Mouse (Mus musculus) adrenal gland, postnatal 14 days (tissue): ENCODE measurements around the gene Chp2. TPM values are rescaled to one million over a fixed set of nuclear protein-coding genes. Genes with fewer than 3 reads are reported as not detected.
"Not testable (repeated sequence)": the region's sequence is repeated elsewhere in the genome, so short reads cannot be mapped to it uniquely, and the experiment has no call there.

Source experiments
- DNase-seq: peaks from one replicate; pipeline ENCODE4 v3.0.0; 2021; ENCODE audit warnings: mixed read lengths
- total RNA-seq: library from RNA; stranded (reverse); gene quantifications from 2 replicates; pipeline ENCODE4 v1.2.3, GENCODE M21; 2021

Gene Chp2
- total RNA-seq, 1 experiment from 2014 or later: 2.4 TPM

GRCm38 (mm10) chr7:122242744-122243143 lies 23.4 kb downstream of the Chp2 start:
- not testable (repeated sequence) for DNase-seq

GRCm38 (mm10) chr7:122244166-122244565 lies 24.9 kb downstream of the Chp2 start:
- no peak for DNase-seq

GRCm38 (mm10) chr7:122244584-122244983 lies 25.3 kb downstream of the Chp2 start:
- DNase-seq: no peak

DNA sequence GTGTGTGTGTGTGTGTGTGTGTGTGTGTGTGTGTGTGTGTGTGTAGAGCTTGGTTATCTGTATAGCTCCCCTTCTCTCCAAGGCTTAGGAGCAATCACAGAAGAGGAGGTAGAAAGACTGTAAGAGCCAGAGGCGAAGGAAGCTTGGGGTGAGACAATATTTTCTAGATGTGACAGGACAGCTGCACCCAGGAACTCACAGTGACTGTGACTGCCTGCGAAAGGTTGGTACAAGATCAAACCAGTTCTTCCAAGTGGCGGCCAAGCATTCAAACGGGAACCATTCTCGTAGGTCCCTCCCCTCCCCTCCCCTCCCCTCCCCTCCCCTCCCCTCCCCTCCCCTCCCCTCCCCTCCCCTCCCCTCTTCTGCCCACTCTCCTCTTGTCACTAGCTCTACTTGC lies 26.7 kb downstream of the Chp2 start:
- DNase-seq: no peak

DNA sequence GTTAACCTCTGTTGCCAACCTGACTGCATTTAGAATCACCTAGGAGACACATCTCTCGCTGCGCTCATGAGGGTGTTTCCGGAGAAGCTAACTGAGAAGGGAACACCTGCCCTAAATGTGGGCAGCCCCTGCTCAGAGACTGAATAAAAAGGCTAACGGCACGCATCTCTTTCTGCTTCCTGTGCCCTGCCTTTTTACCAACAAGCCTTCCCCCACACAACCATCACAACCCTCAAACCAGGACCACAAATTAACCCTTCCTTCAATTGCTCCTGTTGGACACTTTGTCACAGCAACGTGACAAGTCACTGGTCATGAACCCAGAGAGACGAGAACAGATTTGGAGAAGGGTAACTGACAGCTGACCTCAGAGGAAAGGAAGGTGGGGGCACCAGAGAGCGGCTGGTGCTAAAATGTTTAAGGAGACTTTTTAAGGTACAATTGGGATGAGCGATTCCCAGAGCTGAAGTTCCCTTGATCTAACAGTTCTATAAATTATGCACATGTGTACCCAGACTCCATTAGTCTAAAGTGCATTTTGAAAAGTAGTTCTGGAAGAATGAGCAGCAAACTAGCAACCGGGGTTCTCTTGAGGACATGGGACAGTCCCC lies 28.1 kb downstream of the Chp2 start:
- DNase-seq: no peak

DNA sequence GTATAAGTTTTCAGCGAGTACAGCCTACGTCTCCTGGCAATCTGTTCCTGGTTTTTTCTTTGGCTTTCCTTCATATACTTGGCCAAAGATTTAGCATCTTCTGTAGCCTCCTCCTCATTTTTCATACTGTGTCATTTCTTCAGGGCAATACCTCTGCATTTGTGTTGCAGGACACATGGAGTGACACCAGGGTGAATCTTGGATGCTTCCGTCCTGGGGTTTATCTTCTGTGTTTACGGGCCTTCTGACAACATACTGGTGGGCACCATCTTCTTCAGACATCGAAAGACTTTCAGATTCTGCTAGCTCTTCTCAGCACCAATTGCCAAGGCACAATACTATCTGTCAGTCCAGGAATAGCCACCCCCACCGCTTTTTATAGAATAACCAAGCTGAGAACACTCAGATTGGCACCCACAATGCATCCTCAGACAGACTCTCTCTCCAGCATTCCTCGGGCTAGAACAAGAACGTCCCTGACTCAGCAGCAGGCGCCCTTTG lies 30.1 kb downstream of the Chp2 start:
- DNase-seq: no peak

GRCm38 (mm10) chr7:122251197-122252011 lies 32.1 kb downstream of the Chp2 start:
- DNase-seq: peak; percentile 76

GRCm38 (mm10) chr7:122256722-122257121 lies 37.4 kb downstream of the Chp2 start:
- DNase-seq: no peak

DNA sequence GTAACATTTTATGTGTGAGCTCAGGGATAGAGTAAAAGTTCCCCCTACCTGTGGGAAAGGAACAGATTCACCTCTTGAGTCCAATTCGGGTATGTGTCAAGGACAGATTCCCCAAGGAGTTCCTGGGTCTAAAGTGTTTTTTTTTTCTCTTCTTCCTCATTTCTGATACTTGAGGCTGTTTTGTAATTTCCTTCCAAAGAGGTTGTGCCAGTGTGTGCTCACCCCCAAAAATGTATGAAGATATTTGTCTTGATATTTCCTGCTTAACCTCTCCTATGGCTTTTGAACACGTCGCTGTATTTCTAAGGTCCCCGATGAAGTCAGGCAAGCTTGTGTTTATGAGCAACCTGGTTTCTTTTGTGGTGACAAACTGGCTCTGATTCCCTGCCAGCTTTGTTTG lies 39.2 kb downstream of the Chp2 start:
- no peak for DNase-seq

- DNase-seq: no peak
Observed at GRCm38 (mm10) chr7:122260055-122260602, 40.8 kb downstream of the Chp2 start.

- DNase-seq: no peak
Observed at GRCm38 (mm10) chr7:122268983-122269486, 49.7 kb downstream of the Chp2 start.

DNA sequence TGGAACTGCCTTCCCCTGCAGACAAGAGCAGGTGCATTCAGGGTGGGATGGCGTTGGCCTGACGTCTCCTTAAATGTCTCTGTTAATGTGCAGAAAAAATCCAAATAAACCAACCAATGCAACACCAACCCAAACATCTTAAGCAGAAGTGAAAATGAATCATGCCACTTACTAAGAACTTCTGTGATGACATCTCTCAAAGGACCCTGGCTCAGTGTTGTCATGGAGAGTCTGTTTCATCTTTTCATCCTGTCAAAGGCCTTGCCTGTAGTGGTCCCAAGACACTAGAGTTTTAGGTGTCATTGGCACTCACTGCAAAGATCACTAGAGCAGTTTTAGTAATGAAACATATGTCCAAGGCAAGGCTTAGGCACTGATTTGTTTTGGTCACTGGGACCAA lies 53.0 kb downstream of the Chp2 start:
- no peak for DNase-seq

Other genes starting within 250 kb of the Chp2 start
- 22.8 and 24.7 TPM in 2 replicates for gene Cog7, start 237.8 kb upstream of the Chp2 start, total RNA-seq
- gene Gga2, start 198.3 kb upstream of the Chp2 start, total RNA-seq: 20.3 and 28.1 TPM in 2 replicates
- 47.3 and 49.9 TPM in 2 replicates for gene Ubfd1, start 152.3 kb upstream of the Chp2 start, total RNA-seq
- gene Ears2, start 152.2 kb upstream of the Chp2 start, total RNA-seq: 17.3 and 20.4 TPM in 2 replicates
- gene Ndufab1, start 117.6 kb upstream of the Chp2 start, total RNA-seq: 908 and 937 TPM in 2 replicates
- 2.7 and 2.9 TPM in 2 replicates for gene Palb2, start 86.5 kb upstream of the Chp2 start, total RNA-seq
- gene Dctn5, start 86.5 kb upstream of the Chp2 start, total RNA-seq: 54.0 and 62.1 TPM in 2 replicates
- 13.3 and 15.2 TPM in 2 replicates for gene Plk1, start 60.1 kb upstream of the Chp2 start, total RNA-seq
- gene Ern2, start 33.3 kb upstream of the Chp2 start, total RNA-seq: not detected in 2 replicates
- 7.5 and 24.1 TPM in 2 replicates for gene Prkcb, start 69.3 kb downstream of the Chp2 start, total RNA-seq